Mouse (Mus musculus) intestine, embryonic 15.5 days (tissue): ENCODE results near the gene Arhgap29. TPM values are rescaled to one million over a fixed set of nuclear protein-coding genes. Genes with fewer than 3 reads are reported as not detected.
A peak's percentile ranks its signal among the peaks of the same experiment; 100 is the strongest.

Source experiments
- ATAC-seq: fragments of 200-750 bp; cut with Nextera tagmentation; 2 replicates; pipeline ENCODE4 v1.8.0; 2017; ENCODE audit warnings: moderate TSS enrichment, moderate library complexity
- H3K27ac ChIP-seq: fragments of 300-500 bp; sonication (generic); 2 replicates; pipeline ENCODE4 v1.5.1; 2015; ENCODE audit warnings: mild to moderate bottlenecking, inconsistent platforms
- H3K27me3 ChIP-seq: fragments of 300-500 bp; sonication (generic); replicated peaks from 2 replicates; pipeline ENCODE4 v1.6.1; 2015; ENCODE audit warnings: inconsistent platforms
- H3K36me3 ChIP-seq: fragments of 300-500 bp; sonication (generic); 2 replicates; pipeline ENCODE4 v1.6.1; 2015; ENCODE audit warnings: inconsistent platforms
- H3K4me1 ChIP-seq: fragments of 300-500 bp; sonication (generic); replicated peaks from 2 replicates; pipeline ENCODE4 v1.6.1; 2015; ENCODE audit warnings: inconsistent platforms
- H3K4me2 ChIP-seq: fragments of 300-500 bp; sonication (generic); replicated peaks from 2 replicates; pipeline ENCODE4 v1.6.1; 2015; ENCODE audit warnings: mild to moderate bottlenecking, inconsistent platforms
- H3K4me3 ChIP-seq: fragments of 300-500 bp; sonication (generic); replicated peaks from 2 replicates; pipeline ENCODE4 v1.5.1; 2015; ENCODE audit warnings: inconsistent platforms
- H3K9ac ChIP-seq: fragments of 300-500 bp; sonication (generic); 2 replicates; pipeline ENCODE4 v1.6.1; 2015; ENCODE audit warnings: inconsistent platforms
- H3K9me3 ChIP-seq: fragments of 300-500 bp; sonication (generic); 2 replicates; pipeline ENCODE4 v1.6.1; 2016; ENCODE audit warnings: inconsistent platforms
- WGBS: fragments of 180-500 bp; shearing (Covaris S2); methylation state at CpG from one replicate; pipeline ENCODE4 v1.1.7; 2015; 5-methylcytosine and 5-hydroxymethylcytosine counted together
- polyA plus RNA-seq: library from polyadenylated mRNA; unstranded; fragments of >200 nt; fragmentation: Nextera tagmentation; extraction: Ambion mirVana; gene quantifications from 2 replicates; pipeline ENCODE4 v1.2.1, GENCODE M21; 2015

Gene Arhgap29
- polyA plus RNA-seq, 1 experiment from 2014 or later: 40.1 TPM

- no peak overlapping the region for H3K4me2 ChIP-seq
- H3K27me3 ChIP-seq: no peaks in the 10 kb centered on the region
- ATAC-seq: no peak
- H3K36me3 ChIP-seq: no peaks in the 10 kb centered on the region
- no peaks in the 10 kb centered on the region for H3K9me3 ChIP-seq
- 72% methylated on average over 2 of the region's 2 CpGs for WGBS
- no peak overlapping the region for H3K27ac ChIP-seq
- peaks cover 3% of the 10 kb centered on the region; the same call in 1 of the 2 replicates for H3K4me1 ChIP-seq
- no peak overlapping the region for H3K9ac ChIP-seq
- no peak overlapping the region for H3K4me3 ChIP-seq
Measured at GRCm38 (mm10) chr3:121951116-121951515, 1.2 kb upstream of the Arhgap29 start.

- H3K27me3 ChIP-seq: no peaks in the 10 kb centered on the region
- H3K36me3 ChIP-seq: no peaks in the 10 kb centered on the region
- ATAC-seq: peak; percentile 96
- 1% methylated on average over 42 of the region's 44 CpGs for WGBS
- H3K27ac ChIP-seq: peak overlapping the region; percentile 44; the same call in 1 of the 2 replicates
- peaks cover 3% of the 10 kb centered on the region; the same call in 1 of the 2 replicates for H3K4me1 ChIP-seq
- H3K9me3 ChIP-seq: no peaks in the 10 kb centered on the region
- H3K4me2 ChIP-seq: peak overlapping the region; percentile 94
- H3K4me3 ChIP-seq: peak overlapping the region; percentile 77
- peak overlapping the region; percentile 68 for H3K9ac ChIP-seq
Measured at GRCm38 (mm10) chr3:121953049-121953432, 700 bp downstream of the Arhgap29 start.

GRCm38 (mm10) chr3:121953433-121954161 is 1.3 kb downstream of the Arhgap29 start:
- peak overlapping the region; percentile 94 for H3K4me2 ChIP-seq
- 1% methylated on average over 49 of the region's 53 CpGs for WGBS
- peaks cover 3% of the 10 kb centered on the region; the same call in 1 of the 2 replicates for H3K4me1 ChIP-seq
- no peaks in the 10 kb centered on the region for H3K36me3 ChIP-seq
- H3K4me3 ChIP-seq: peak overlapping the region; percentile 77
- peak overlapping the region; percentile 68 for H3K9ac ChIP-seq
- H3K27ac ChIP-seq: peak overlapping the region; percentile 44; the same call in 1 of the 2 replicates
- ATAC-seq: peak; percentile 42
- H3K27me3 ChIP-seq: no peaks in the 10 kb centered on the region
- H3K9me3 ChIP-seq: no peaks in the 10 kb centered on the region

DNA sequence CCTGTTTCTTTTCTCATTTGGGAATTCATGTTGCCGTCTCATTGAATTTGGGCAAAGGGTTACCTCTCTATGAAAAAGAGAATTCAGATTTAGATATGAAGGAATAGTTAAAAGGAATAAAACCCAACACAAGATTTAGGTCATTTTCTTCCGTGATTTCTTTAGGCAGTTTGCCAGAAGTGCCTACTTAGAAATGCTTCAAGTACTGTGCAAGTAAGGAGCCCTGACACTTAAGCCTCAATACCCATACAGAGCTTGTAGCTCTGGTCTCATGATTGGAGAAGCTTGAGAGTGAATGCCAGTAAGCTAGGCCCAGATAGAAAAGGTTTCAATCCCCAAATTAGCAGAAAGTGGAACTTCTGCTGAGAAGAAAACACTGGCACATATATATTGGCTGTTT is 2.1 kb downstream of the Arhgap29 start:
- Histone ChIP-seq H3K9me3 (no peaks in the 10 kb centered on the region), H3K27me3 (no peaks in the 10 kb centered on the region), H3K4me3 (no peak overlapping the region; the same call in 1 of the 2 replicates), H3K27ac (no peak overlapping the region), H3K9ac (0 out of 2 replicates have a peak overlapping the region, but pooled peaks have one; percentile 68), H3K36me3 (no peaks in the 10 kb centered on the region), H3K4me2 (peak overlapping the region; percentile 94; the same call in 1 of the 2 replicates), H3K4me1 (peaks cover 3% of the 10 kb centered on the region; the same call in 1 of the 2 replicates)
- ATAC-seq: no peak
- 57% methylated on average over 2 of the region's 2 CpGs for WGBS

GRCm38 (mm10) chr3:121955527-121955926 is 3.2 kb downstream of the Arhgap29 start:
- 91% methylated on average over 4 of the region's 4 CpGs for WGBS
- ATAC-seq: no peak
- Histone ChIP-seq H3K4me3 (no peak overlapping the region), H3K27ac (no peak overlapping the region), H3K27me3 (no peaks in the 10 kb centered on the region), H3K36me3 (no peaks in the 10 kb centered on the region), H3K4me2 (no peak overlapping the region), H3K9ac (no peak overlapping the region), H3K9me3 (no peaks in the 10 kb centered on the region), H3K4me1 (peaks cover 3% of the 10 kb centered on the region; the same call in 1 of the 2 replicates)

DNA sequence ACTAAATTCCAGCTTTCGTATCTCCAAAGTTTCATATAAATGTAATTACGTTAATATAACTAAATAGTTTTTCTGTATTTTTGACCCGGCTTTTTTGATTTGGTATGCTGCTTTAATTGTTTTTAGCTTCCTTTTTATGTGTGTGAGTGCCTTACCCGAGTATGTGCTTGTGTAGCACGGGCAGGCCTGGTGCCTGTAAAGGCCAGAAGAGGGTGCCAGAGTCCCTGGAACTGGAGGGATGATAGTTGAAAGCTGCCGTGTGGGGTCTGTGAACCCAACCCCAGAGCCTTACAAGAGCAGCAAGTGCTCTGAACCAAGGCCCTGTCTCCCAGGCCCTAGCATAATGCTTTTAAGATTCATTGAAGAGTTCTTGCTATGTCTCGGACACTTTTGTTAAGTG is 4.4 kb downstream of the Arhgap29 start:
- H3K4me2 ChIP-seq: no peak overlapping the region
- H3K9ac ChIP-seq: no peak overlapping the region
- no peaks in the 10 kb centered on the region for H3K27me3 ChIP-seq
- H3K9me3 ChIP-seq: no peaks in the 10 kb centered on the region
- 87% methylated on average over 7 of the region's 7 CpGs for WGBS
- ATAC-seq: no peak
- peaks cover 3% of the 10 kb centered on the region; the same call in 1 of the 2 replicates for H3K4me1 ChIP-seq
- H3K27ac ChIP-seq: no peak overlapping the region
- H3K4me3 ChIP-seq: no peak overlapping the region
- H3K36me3 ChIP-seq: no peaks in the 10 kb centered on the region

GRCm38 (mm10) chr3:121957606-121958344 is 5.4 kb downstream of the Arhgap29 start:
- Histone ChIP-seq H3K27me3 (no peaks in the 10 kb centered on the region), H3K36me3 (no peaks in the 10 kb centered on the region), H3K9ac (no peak overlapping the region), H3K4me2 (no peak overlapping the region), H3K9me3 (no peaks in the 10 kb centered on the region), H3K27ac (no peak overlapping the region), H3K4me3 (no peak overlapping the region), H3K4me1 (peaks cover 3% of the 10 kb centered on the region; the same call in 1 of the 2 replicates)
- ATAC-seq: no peak
- 72% methylated on average over 2 of the region's 2 CpGs for WGBS

GRCm38 (mm10) chr3:121964173-121964572 is 11.8 kb downstream of the Arhgap29 start:
- ATAC-seq: no peak
- Histone ChIP-seq H3K9ac (no peak overlapping the region), H3K4me1 (peaks cover 4% of the 10 kb centered on the region), H3K4me3 (no peak overlapping the region), H3K36me3 (no peaks in the 10 kb centered on the region), H3K9me3 (no peaks in the 10 kb centered on the region), H3K4me2 (no peak overlapping the region), H3K27ac (no peak overlapping the region), H3K27me3 (no peaks in the 10 kb centered on the region)

DNA sequence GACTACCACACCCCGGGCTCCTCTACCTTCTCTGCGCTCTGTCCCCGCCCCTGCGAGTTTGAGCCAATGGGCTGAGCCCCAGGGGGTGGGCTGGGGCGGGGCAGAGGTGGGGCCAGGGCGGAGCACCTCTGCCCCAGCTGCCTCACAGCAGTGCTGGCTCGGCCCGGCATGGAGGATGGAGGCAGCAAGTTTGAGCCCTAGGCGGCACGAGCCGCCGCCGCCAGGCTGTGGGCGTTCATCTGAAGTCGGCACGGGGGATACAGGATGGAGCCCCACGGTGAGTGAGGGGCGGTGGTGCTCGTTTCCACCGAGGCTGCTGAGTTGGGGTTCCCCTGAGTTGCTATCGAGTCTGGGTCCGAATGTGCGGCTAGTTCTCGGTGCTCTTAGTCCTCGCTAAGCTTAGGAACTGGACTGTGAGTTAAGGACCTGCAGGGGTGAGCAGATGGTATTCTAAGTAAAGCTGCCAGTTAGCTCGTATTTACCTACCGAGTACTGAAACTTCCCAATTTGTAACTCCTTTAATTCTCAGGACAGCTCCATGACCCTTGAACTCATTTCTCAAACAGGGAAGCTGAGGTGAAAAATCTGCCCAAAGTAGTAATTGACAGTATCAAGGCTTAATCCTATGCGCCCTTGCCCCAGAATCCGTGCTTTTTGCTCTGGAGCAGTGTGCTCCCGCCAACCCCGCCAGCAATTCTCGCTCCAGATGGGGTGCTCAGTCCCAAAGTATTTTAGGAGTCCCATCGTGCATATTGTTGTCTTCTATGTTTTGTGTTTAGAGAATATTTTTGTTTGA is 15.5 kb downstream of the Arhgap29 start:
- no peaks in the 10 kb centered on the region for H3K27me3 ChIP-seq
- H3K36me3 ChIP-seq: no peaks in the 10 kb centered on the region
- peak overlapping the region; percentile 55 for H3K9ac ChIP-seq
- peak overlapping the region; percentile 60 for H3K4me3 ChIP-seq
- WGBS: 2% methylated on average over 33 of the region's 33 CpGs
- H3K9me3 ChIP-seq: no peaks in the 10 kb centered on the region
- H3K27ac ChIP-seq: peak overlapping the region; percentile 29; the same call in 1 of the 2 replicates
- H3K4me1 ChIP-seq: peaks cover 4% of the 10 kb centered on the region
- peak overlapping the region; percentile 70 for H3K4me2 ChIP-seq
- peak; percentile 100 for ATAC-seq

DNA sequence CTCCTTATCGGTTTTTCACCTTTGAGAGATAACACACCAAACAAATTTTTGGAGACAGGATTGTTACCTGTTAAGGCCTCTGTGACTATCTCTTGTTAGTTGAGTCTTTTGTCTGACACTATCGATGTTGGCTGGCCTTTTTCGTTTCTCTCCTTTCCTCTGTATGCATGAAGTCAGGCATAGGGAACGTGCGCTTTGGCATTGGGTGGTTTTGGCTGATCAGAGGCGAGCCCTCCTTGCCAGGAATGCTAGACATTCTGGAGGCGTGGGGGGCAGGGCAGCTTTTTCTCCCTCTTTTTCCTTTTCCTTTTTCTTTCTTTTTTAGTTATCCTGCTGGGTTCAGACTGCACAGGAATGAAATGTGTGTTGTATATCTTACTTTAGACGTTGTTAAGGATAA is 16.3 kb downstream of the Arhgap29 start:
- Histone ChIP-seq H3K9ac (0 out of 2 replicates have a peak overlapping the region, but pooled peaks have one; percentile 55), H3K4me3 (peak overlapping the region; percentile 60), H3K9me3 (no peaks in the 10 kb centered on the region), H3K27me3 (no peaks in the 10 kb centered on the region), H3K4me1 (peaks cover 4% of the 10 kb centered on the region), H3K27ac (no peak overlapping the region), H3K4me2 (peak overlapping the region; percentile 70), H3K36me3 (no peaks in the 10 kb centered on the region)
- no peak for ATAC-seq
- 11% methylated on average over 8 of the region's 8 CpGs for WGBS

DNA sequence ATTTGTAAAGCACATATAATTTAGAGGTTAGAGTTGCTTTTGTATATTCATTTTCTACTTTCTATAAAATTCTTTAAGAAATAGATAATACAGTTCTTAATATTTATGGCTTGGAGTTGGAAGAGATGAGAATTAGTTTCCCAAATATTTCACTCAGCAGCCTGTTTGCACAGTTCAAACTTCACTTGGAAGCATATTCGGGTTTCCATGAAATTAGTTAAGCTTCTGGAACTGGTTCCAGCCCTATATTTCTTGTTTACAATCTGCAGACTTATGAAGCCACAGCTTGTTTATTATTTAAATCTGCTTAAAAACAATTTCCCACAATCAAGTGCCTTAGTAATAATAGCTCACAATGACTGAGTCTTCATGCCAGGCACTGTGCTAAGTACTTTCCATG is 17.1 kb downstream of the Arhgap29 start:
- no peak for ATAC-seq
- H3K4me1 ChIP-seq: peaks cover 4% of the 10 kb centered on the region
- no peak overlapping the region for H3K27ac ChIP-seq
- no peaks in the 10 kb centered on the region for H3K27me3 ChIP-seq
- H3K9ac ChIP-seq: no peak overlapping the region
- no peaks in the 10 kb centered on the region for H3K9me3 ChIP-seq
- H3K4me3 ChIP-seq: peak overlapping the region; percentile 22
- WGBS: 39% methylated on average over 1 of the region's 1 CpGs
- H3K36me3 ChIP-seq: no peaks in the 10 kb centered on the region
- peak overlapping the region; percentile 70 for H3K4me2 ChIP-seq

DNA sequence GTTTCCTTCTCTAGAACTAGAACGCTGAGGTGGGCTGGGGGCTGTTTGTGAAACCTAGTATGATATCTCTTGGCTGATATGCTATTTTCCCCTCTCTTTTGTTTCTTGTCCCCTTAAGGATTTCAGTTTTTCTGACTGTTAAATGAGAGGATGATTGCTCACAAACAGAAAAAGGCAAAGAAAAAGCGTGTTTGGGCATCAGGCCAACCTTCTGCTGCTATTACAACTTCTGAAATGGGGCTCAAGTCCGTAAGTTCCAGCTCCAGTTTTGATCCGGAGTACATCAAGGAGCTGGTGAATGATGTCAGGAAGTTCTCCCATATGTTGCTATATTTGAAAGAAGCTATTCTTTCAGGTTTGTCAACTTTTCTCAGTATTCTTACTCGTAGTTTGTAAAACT is 21.4 kb downstream of the Arhgap29 start:
- H3K36me3 ChIP-seq: no peaks in the 10 kb centered on the region
- WGBS: 46% methylated on average over 5 of the region's 5 CpGs
- H3K4me2 ChIP-seq: no peak overlapping the region
- H3K27ac ChIP-seq: no peak overlapping the region
- ATAC-seq: no peak
- H3K4me3 ChIP-seq: no peak overlapping the region
- no peaks in the 10 kb centered on the region for H3K9me3 ChIP-seq
- H3K27me3 ChIP-seq: no peaks in the 10 kb centered on the region
- no peak overlapping the region for H3K9ac ChIP-seq
- H3K4me1 ChIP-seq: peaks cover under 1% of the 10 kb centered on the region; the same call in 1 of the 2 replicates
